Mouse (Mus musculus) heart, postnatal 0 days (tissue): ENCODE data around the gene A230072I06Rik. TPM values are rescaled to one million over a fixed set of nuclear protein-coding genes. Genes with fewer than 3 reads are reported as not detected.

Experiments
- ATAC-seq: fragments of 200-750 bp; cut with Nextera tagmentation; 2 replicates; pipeline ENCODE4 v1.8.0; 2017; ENCODE audit warnings: low read depth, moderate number of reproducible peaks, moderate library complexity; ENCODE audit not compliant: insufficient read depth
- DNase-seq: peaks from one replicate; pipeline ENCODE4 v3.0.0-alpha.2; 2016; ENCODE audit warnings: low spot score
- H3K27ac ChIP-seq: fragments of 300-500 bp; sonication (generic); 2 replicates; pipeline ENCODE4 v1.5.1; 2014; ENCODE audit warnings: low read depth, mild to moderate bottlenecking
- H3K27me3 ChIP-seq: fragments of 300-500 bp; sonication (generic); 2 replicates; pipeline ENCODE4 v1.6.1; 2014; ENCODE audit warnings: low read length, mixed read lengths; ENCODE audit not compliant: control insufficient read depth, insufficient read depth
- H3K36me3 ChIP-seq: fragments of 300-500 bp; sonication (generic); replicated peaks from 2 replicates; pipeline ENCODE4 v1.6.1; 2014; ENCODE audit warnings: low read length, mixed read lengths; ENCODE audit not compliant: control insufficient read depth, insufficient read depth
- H3K4me1 ChIP-seq: fragments of 300-500 bp; sonication (generic); 2 replicates; pipeline ENCODE4 v1.6.1; 2014; ENCODE audit warnings: antibody characterized with exemption; ENCODE audit not compliant: control insufficient read depth, insufficient read depth
- H3K4me2 ChIP-seq: fragments of 300-500 bp; sonication (generic); 2 replicates; pipeline ENCODE4 v1.6.1; 2014; ENCODE audit warnings: low read depth, mild to moderate bottlenecking, low read length, moderate library complexity
- H3K4me3 ChIP-seq: fragments of 300-500 bp; sonication (generic); 2 replicates; pipeline ENCODE4 v1.5.1; 2014; ENCODE audit warnings: low read depth, low read length
- H3K9ac ChIP-seq: fragments of 300-500 bp; sonication (generic); replicated peaks from 2 replicates; pipeline ENCODE4 v1.6.1; 2014; ENCODE audit warnings: low read depth, low read length, mixed read lengths
- H3K9me3 ChIP-seq: fragments of 300-500 bp; sonication (generic); replicated peaks from 2 replicates; pipeline ENCODE4 v1.6.1; 2016; ENCODE audit warnings: low read length; ENCODE audit not compliant: control insufficient read depth
- CTCF ChIP-seq: IDR thresholded peaks from 2 replicates; pipeline ENCODE4 v1.5.1; 2016; ENCODE audit warnings: antibody characterized with exemption, control low read depth, low read depth
- EP300 ChIP-seq: IDR thresholded peaks from 2 replicates; pipeline ENCODE4 v1.6.1; 2016; ENCODE audit warnings: antibody characterized with exemption, low read depth
- WGBS: fragments of 180-500 bp; shearing (Covaris S2); extraction: QIAGEN DNeasy Blood & Tissue Kit; methylation state at CpG from one replicate; pipeline ENCODE4 v1.1.7; 2014; 5-methylcytosine and 5-hydroxymethylcytosine counted together
- polyA plus RNA-seq: library from polyadenylated mRNA; unstranded; fragments of >200 nt; fragmentation: Nextera tagmentation; extraction: Ambion mirVana; gene quantifications from 2 replicates; pipeline ENCODE4 v1.2.1, GENCODE M21; 2015
- total RNA-seq: library from RNA; depleted of rRNA; stranded (reverse); fragments of >200 nt; gene quantifications from 2 replicates; pipeline ENCODE4 v1.2.3, GENCODE M21; 2014; ENCODE audit warnings: low replicate concordance

A230072I06Rik gene
- total and polyA plus RNA-seq, 2 experiments from 2014 or later = not detected

DNA sequence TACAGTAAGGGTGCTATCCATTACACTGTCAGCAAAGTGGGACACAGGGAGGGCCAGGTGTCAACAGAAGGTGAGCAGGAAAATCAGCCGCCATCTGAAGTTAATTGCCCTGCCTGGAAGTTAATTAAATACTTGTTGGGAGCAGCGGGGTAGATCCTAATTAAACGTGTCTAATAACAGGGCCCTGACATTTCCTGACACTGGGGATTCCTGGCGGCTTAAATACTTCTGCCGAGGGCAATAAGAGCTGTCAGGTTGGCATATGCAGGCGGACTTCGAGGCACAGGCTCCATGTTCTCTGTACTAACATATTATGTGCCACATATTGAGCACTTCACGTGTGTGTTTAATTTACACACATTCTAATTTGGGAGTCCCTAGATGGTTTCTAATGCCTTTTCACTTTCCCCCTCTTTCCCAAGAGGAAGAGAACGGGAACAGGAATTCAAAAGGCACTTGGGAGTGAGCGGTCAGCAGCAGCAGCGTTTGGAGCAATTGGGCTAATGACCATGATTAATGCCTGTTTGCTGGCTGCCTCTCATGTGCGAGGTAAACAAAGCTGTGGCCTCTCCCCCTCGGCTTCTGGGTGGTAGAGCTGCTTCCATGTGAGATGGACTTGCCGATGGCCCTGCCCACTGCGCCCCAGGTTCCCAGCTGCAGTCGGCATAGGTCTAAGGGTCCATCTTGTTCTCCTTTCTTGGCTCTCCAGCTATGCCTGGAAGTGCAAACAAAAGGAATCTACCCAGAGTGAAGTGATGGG lies 34.5 kb downstream of the A230072I06Rik start:
- Histone ChIP-seq H3K4me3 (no peak overlapping the region), H3K4me2 (no peak overlapping the region), H3K9ac (no peak overlapping the region), H3K27ac (no peak overlapping the region), H3K27me3 (peaks cover 17% of the 10 kb centered on the region), H3K9me3 (peaks cover 6% of the 10 kb centered on the region), H3K36me3 (no peaks in the 10 kb centered on the region), H3K4me1 (no peaks in the 10 kb centered on the region)
- WGBS = 62% methylated on average over 16 of the region's 16 CpGs
- no peak for DNase-seq
- no peak for ATAC-seq
- TF ChIP-seq CTCF = no peak

DNA sequence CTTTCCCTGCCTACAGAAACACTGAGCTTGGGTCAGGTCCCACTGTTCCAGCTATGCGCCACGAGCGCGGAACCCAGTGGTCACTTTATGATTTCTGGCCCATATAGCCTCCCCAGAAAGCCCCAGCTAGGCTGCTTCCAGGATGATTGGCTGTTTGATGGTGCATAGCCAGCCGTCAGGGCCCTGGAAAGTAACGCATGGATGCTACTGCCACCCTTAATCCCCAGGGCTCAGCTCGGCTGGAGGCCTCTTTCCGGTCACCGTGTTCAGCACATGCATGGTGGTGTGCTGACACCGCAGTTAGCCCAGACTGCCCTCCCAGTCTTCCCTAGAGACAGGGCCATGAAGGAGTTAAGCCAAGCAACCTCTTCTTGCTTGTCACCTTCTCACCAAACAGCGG lies 35.6 kb downstream of the A230072I06Rik start:
- Histone ChIP-seq H3K4me2 (no peak overlapping the region), H3K9me3 (no peaks in the 10 kb centered on the region), H3K36me3 (no peaks in the 10 kb centered on the region), H3K9ac (no peak overlapping the region), H3K4me1 (no peaks in the 10 kb centered on the region), H3K4me3 (no peak overlapping the region), H3K27me3 (peaks cover 17% of the 10 kb centered on the region), H3K27ac (no peak overlapping the region)
- ATAC-seq (no peak), DNase-seq (no peak)
- 50% methylated on average over 11 of the region's 11 CpGs for WGBS
- TF ChIP-seq EP300 (no peak), CTCF (no peak)

DNA sequence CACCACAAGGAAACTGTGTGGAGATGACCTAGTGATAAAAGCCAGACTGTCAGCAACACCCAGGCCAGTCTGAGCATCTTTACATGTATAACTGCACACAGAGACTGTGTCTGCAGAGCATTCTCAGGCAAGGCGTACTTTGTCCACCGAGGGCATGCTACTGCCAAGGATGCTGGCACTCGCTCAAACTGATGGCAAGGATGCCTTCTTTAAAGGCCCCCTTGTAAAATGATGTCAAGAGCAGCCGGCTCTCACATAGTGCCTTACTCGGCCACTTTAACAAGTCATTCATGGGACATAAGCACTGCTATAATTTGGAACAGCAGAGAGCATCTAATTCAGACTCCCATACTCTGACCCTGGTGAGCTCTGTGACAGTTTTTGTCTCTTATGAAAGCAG lies 36.6 kb downstream of the A230072I06Rik start:
- H3K4me2 ChIP-seq = no peak overlapping the region
- H3K36me3 ChIP-seq = no peaks in the 10 kb centered on the region
- WGBS = 61% methylated on average over 5 of the region's 5 CpGs
- DNase-seq (no peak), ATAC-seq (no peak)
- no peaks in the 10 kb centered on the region for H3K9me3 ChIP-seq
- TF ChIP-seq EP300 = no peak
- TF ChIP-seq CTCF = no peak
- no peak overlapping the region for H3K4me3 ChIP-seq
- no peaks in the 10 kb centered on the region for H3K4me1 ChIP-seq
- peaks cover 17% of the 10 kb centered on the region for H3K27me3 ChIP-seq
- H3K9ac ChIP-seq = no peak overlapping the region
- H3K27ac ChIP-seq = no peak overlapping the region

DNA sequence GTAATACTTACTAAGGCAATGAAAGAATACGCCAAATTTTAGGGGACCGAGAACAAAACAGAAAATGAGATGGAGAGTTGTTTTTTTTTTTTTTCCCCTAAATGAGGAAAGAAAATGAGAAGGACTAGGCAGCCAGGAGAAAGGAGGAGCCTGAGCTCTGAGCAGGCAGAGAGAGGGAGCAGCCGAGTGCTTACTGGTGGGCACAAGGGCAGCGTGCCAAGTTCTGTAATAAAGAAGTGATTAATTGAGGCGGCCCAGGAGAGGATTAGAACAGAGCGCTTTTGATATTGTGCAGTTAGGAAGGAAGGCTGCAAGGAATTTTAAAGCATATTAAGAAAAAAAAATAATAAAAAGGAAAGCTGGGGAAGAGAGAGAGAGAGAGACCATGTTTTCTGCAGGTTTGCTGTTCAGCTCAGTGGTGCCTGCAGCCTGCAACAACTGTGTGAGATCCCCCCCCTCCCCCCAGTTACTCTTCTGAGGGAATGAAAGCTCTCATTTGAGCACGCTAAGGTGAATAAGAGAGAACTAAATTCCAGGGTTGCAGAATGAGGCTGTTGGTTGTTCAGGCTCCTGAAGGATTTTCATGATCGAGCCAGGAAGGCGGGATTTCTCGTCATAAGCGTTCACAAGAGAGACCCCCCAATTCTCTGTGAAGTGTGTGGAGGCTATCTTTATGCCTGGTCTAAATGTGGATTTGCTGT lies 41.3 kb downstream of the A230072I06Rik start:
- WGBS = 64% methylated on average over 11 of the region's 11 CpGs
- Histone ChIP-seq H3K9ac (no peak overlapping the region), H3K9me3 (no peaks in the 10 kb centered on the region), H3K36me3 (no peaks in the 10 kb centered on the region), H3K27ac (no peak overlapping the region), H3K27me3 (peaks cover 8% of the 10 kb centered on the region; the same call in 1 of the 2 replicates), H3K4me1 (peaks cover 10% of the 10 kb centered on the region; the same call in 1 of the 2 replicates), H3K4me3 (no peak overlapping the region), H3K4me2 (no peak overlapping the region)
- ATAC-seq (no peak), DNase-seq (no peak)
- TF ChIP-seq CTCF (no peak), EP300 (no peak)

DNA sequence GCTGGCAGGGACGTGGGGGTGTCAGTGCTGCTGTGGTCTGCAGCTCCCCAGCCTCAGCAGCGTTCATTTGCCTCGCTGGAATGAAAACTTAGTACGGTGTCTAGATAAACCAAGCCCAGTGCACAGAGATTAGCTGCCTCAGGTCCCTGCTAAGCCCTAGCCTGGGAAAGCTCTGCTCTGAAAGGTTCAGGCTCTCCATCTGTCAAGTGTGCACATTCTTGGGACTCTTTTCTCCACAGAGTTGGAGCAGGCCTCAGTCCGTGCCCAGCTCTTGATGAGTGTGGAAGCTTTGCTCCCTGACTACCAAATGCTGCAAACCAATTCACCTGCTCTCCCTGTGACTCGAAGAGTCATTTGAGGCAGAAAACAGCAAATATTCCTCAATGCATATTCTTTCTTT lies 43.5 kb downstream of the A230072I06Rik start:
- WGBS = 33% methylated on average over 6 of the region's 6 CpGs
- peaks cover 15% of the 10 kb centered on the region; the same call in 1 of the 2 replicates for H3K4me1 ChIP-seq
- DNase-seq = no peak
- H3K4me3 ChIP-seq = no peak overlapping the region
- no peak overlapping the region for H3K27ac ChIP-seq
- no peak overlapping the region for H3K9ac ChIP-seq
- no peak for TF ChIP-seq CTCF
- TF ChIP-seq EP300 = no peak
- no peak overlapping the region for H3K4me2 ChIP-seq
- ATAC-seq = no peak
- no peaks in the 10 kb centered on the region for H3K9me3 ChIP-seq
- peaks cover 5% of the 10 kb centered on the region; the same call in 1 of the 2 replicates for H3K27me3 ChIP-seq
- no peaks in the 10 kb centered on the region for H3K36me3 ChIP-seq
